Mouse (Mus musculus): Measurements from ENCODE around the gene 6430548M08Rik.

Gene 6430548M08Rik

DNA sequence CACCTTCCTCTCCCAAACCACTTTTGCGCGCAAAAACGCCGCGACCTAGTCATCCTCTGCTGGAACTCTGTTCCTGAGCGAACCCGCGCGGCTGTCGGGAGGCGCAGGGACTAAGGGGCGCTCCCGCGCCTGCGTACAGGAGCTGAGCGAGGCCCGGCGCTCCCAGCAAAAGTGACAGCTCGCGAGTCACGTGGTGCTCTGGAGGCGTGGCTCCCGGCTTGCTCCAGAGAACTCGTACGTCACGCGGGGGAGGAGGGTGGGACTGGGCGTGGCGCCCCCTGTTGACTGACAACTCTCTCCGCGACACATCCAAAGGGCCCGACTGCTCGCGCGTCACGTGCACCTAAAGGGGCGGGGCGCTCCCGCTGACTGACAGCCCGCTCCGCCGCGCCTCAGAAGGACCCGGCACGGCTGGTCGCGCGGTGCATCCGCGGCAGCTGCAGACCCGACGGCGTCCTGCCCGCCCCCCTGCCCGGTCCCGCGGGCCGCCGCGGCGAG is at the start of gene 6430548M08Rik:
Gene 6430548M08Rik, plus strand, starts transcription at position 395 of the 498 bp plus-strand sequence.
- DNase-seq (ENCODE audit: low read depth, low spot score), result peak; percentile 100

DNA sequence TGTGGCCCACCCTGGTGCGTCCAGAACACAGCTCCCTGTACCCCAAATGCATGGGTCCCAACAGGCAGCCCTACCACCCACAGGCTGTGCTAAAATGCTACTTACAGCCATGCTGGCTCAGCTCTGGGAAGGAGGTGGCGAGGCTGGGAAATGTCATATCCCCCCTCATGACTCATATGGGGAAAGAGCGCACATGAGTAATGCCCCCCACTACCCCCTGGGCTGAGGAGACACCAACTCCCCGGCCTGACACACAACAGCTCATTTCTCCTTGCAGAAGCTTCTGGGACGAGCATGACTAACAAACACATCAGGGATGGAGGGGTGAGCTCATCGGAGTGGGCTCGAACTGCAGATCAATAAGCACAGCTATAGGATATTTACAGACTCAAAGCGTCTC is 48.3 kb upstream of the 6430548M08Rik start:
- no peak for DNase-seq (ENCODE audit: low read depth, low spot score)

DNA sequence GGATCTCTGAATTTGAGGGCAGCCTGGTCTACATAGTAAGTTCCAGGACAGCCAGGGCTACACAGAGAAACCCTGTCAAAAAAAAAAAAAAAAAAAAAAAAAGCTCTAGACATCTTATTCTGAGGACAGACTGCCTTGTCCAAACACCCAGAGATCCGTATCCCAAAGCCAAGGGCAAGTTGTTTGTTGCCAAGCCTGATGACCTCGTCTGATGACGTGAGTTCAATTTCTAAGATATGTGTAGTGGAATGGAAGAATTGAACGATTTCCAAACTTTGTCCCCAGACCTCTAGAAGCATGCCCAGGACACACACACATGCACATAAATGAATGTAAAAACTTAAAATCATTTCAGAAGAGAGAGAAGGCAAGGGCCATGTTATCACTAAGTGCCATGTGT is 47.7 kb upstream of the 6430548M08Rik start:
- no peak for DNase-seq (ENCODE audit: low read depth, low spot score)

DNA sequence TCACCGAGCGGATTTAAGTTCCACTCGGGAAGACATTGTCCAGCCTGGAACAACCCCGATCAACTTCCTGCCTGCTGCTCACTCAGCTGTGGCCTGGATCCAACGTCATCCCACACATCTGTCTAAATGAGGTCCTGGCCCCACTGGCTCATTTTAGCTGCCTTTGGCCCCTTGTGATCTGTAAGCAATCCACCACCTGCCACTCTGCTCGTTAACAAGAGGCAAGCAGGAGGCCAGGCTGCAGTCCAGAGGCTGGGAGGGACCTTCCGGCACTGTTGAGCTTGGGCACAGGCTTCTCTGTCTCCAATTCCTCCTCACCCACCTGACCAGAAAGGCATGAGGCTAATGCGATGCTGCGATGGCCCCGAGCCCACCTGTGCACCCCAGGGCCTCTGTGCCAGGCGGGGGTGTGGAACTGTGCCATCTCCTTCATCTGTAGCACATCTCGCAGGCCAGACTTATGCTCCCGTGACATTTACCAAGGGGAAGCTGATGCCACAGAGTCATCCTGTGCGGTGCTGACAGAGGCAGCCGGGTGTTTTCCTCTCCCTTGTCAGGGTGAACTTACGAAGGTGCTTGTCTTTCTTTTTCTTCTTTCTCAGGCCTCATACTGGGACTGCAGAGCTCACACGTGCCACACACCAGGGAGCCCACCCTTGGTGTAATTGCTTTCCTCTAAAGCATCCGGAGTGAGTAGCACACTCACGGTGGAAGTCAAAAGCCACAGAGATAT is 45.9 kb upstream of the 6430548M08Rik start:
- DNase-seq (ENCODE audit: low read depth, low spot score), result peak; percentile 68

DNA sequence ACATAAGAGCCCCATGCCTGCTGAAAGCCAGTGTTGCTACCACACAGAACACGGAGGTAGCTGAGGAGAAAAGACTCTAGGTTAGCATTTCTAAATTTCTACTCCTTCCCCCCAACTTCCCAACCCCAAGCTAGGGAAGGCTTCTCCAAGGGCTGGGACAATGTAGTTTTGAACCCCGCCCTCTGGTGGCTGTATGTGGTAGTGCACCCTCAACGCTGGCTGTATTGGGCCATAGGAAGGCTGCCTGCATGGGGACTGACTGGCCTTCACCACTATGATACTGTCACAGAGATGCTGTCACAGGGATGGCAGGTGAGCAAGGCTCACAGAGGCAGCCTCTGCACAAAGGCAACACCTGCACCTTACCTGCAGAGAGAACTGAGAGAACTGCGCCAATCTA is 42.3 kb upstream of the 6430548M08Rik start:
- peak; percentile 81 for DNase-seq (ENCODE audit: low read depth, low spot score)

DNA sequence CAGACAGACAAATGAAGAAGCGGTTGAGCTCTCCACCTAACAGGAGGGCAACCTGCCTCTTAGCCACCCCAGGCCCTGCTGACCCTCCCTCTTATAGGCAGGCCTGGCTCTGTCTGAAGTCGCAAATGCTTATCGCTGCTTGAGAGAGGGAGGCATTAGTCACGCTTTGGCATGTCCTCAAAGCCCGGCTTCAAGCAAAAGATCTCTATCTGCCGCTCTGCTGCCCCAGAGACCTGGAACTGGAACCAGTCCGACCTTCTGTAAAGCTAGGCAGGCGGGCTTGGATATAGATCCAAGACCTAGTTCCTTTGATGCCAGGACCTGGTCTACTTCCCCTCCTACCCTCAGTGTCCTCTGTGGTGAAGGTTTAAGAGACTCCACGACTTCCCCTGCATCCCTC is 41.7 kb upstream of the 6430548M08Rik start:
- DNase-seq (ENCODE audit: low read depth, low spot score), result no peak

DNA sequence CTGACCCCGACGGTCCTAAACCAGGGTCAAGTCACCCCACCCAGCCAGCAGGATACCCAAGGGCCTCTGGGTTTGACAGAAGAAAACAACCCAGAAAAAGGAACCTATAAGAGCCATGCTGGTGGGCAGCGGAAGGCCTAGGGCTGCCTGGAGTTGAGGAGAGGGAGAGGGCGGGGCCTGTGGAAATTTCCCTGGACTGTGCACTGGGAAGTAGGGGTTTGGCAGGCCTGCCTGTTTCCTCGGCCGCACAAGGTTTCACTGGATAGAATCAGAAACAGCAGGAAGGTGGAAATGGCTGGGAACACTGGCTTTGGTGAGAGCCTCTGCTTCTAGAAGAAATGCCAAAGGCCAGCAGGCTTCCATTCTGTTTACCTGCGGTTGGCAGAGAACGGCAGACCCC is 41.1 kb upstream of the 6430548M08Rik start:
- DNase-seq (ENCODE audit: low read depth, low spot score), result no peak

DNA sequence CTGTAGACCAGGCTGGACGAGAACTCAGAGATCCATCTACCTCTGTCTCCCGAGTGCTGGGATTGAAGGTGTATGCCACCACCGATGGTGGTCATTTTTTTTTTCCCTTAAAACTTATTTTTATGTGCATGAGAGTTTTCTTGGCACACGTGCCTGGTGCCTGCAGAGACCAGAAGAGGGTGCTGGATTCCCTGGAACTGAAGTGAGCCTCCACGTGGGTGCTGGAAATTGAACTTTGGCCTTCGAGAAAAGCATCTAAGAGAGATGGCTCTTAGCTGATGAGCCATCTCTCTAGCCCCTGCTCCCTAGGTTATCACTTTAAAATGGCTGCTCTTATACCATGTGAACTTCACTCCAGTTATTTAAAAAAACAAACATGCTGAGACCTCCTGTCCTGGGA is 39.4 kb upstream of the 6430548M08Rik start:
- DNase-seq (ENCODE audit: low read depth, low spot score), result no peak

DNA sequence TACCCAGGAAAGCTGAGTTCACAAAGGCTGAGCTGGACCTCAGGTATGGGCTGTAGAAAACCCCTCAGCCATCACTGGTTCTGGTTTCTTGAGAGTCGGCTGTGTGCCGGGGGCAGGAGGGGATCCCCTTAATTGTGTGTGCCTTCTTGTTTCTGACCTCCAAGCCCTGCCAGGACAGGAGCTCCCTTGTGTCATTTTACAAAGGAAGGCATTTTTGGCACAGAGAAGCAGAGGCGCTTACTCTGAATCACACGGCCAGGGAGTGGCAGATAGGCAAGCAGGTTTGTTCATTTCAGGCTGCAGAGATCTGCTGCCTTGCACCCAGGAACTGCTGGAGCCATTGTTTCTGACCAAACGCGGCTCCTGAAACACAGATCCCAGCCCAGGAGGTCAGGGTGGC is 38.6 kb upstream of the 6430548M08Rik start:
- no peak for DNase-seq (ENCODE audit: low read depth, low spot score)

DNA sequence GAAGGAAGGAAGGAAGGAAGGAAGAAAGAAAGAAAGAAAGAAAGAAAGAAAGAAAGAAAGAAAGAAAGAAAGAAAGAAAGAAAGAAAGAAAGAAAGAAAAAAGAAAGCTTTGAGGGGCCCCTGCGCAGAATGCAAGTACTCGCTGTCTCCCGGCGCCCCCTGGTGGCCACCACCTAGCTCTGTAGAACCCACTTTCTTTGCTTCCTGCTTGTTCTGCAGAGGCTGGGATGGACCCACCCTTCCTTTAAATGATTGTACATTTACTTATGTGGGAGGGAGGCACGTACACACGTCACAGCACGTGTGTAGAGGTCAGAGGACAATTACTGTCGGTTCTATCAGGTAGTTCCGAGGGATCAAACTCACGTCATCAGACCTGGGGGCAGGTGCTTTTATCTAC is 35.9 kb upstream of the 6430548M08Rik start:
- peak; percentile 91 for DNase-seq (ENCODE audit: low read depth, low spot score)

DNA sequence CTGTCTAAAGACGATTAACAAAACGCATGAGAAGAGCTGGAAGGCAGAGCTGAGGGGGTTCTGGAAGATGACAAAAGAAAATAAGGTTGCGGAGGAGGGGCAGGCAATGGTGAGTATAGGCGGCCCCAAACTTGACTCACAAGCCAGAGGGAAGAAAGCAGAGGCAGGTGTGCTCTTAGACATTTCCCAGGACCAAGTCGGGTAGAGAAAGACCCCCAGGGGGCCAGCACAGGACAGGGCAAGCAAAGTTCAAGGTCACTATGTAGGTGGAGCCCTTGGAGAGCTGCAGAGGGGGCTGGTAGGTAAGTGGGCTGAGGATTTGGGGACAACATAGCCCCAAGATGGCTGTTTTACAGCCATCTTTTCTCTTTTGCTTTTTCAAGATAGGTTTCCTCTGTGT is 34.6 kb upstream of the 6430548M08Rik start:
- no peak for DNase-seq (ENCODE audit: low read depth, low spot score)

DNA sequence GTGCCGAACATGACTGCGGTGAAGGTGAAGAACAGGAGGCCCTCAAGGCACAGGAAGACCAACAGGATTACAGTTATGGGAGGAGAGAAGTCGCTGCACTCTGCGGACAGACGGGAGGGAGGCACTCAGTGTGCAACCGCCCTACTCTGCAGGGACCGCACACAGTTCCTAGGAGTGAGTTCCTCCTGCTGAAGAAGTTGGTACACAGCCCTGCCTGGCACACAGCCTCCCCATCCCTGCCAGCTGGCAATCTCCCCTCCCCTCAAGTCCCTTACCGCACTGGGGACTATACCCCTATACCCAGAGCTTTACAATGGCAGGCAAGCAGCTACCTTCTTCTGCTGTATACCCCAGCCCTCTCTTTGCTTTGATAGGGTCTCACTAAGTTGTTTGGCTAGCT is 30.7 kb upstream of the 6430548M08Rik start:
- no peak for DNase-seq (ENCODE audit: low read depth, low spot score)

DNA sequence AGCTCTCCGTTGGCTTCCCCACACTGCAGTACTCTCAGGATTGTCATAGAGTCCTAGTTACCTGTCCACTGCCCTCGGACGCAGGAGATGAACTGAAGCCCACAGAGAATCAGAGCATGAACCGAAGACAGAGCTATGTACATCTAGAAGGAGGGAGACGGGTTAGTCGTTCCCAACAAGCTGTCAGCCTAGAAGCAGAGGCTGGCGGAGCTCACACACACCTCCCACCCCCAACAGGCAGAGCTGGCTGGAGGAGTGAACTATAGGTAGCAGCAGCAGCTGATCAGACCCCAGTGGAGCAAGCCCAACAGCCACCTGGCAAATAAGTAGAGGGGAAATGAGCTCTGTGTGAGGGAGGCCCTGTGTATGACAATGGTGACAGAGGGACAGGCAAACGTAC is 29.2 kb upstream of the 6430548M08Rik start:
- DNase-seq (ENCODE audit: low read depth, low spot score), result no peak

DNA sequence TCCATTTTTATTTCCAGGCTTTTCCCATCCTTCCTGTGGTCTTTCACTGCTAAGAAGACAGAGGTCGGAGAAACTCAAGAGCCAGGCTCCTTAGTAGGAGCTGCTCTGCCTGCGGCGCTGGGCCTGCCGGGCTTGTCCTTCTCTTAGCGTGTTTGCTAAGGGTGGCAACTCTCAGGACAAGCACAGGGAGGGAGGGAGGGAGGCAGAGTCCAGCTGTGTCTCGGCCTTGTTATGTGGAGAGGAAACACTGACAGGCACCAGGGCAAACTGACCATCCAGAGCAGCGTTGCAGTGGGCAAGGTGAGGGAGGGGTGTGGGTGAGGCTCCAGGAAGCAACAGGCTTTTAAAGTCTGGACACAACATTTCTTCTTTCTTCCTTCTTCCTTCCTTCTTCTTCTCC is 24.4 kb upstream of the 6430548M08Rik start:
- DNase-seq (ENCODE audit: low read depth, low spot score), result no peak

DNA sequence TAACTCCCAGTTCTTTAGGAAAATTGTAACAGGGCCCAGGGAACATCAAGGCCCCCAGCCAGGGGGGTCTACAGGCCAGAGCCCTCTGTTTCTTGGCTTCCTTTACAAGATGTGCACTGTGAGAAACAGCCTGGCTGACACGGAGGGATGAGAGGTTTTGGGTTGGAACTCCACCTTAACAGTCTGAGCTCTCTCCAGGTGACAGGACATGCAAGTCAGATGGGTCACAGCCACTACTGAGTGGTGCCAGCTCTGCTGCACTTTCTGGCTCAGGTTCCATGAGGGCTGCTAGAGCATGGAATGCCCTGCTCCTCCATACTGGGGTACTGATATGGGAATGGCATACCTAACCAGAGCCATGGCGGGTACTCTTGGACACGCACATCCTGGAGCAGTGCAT is 22.9 kb upstream of the 6430548M08Rik start:
- DNase-seq (ENCODE audit: low read depth, low spot score), result no peak

DNA sequence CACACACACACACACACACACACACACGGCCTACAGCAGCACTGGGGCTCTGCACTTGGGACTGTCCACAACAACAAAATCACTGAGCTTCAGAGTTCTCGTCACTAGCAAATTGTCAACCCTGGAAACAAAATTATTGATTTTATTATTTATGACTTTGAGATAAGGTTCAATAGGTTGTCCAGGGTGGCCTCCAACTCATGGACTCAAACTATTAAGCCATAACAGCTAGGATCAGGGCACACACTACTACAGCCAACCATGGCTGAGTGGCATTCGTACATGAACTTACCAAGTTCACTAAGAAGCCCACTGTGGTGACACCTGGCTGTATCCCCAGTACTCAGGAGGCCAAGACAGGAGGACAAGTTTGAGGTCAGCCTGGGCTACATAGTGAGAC is 20.8 kb upstream of the 6430548M08Rik start:
- no peak for DNase-seq (ENCODE audit: low read depth, low spot score)

DNA sequence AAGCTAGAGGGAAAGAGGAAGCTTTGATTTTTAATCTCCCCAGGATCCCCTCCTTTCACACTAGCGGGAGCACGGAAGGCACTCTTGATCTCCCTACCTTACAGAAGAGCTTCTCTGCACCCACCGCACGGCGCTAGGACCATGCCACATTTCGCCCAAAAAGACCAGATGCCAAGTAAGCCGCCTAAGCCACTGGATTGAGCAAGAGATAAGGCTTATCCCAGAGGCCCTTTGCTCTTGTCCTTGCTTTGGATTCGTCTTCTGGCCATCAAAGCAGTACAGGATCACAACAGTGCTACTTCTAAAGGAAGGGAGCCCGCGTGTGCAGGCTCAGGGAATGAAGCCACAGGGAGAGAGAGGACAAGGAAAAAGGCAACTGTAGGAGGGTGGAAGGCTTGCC is 19.2 kb upstream of the 6430548M08Rik start:
- no peak for DNase-seq (ENCODE audit: low read depth, low spot score)

DNA sequence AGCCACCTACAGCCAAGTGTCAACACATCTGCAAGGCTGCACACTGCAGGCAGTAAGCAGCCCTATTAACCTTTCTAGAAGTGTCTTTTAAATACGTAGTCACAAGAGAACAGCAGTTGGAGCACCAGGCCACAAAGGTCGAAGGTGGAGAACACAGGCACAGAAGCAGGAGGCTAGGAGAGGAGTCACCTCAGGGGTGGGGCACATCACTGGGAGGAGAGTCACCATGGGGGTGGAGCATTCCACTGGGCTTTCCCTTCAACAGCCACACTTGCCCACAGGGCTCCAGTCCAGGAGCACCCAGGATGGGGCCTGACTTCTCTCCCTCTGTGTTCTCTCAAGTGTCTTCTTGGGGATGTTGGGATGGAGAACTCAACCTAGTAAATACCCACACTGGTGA is 17.5 kb upstream of the 6430548M08Rik start:
- no peak for DNase-seq (ENCODE audit: low read depth, low spot score)

DNA sequence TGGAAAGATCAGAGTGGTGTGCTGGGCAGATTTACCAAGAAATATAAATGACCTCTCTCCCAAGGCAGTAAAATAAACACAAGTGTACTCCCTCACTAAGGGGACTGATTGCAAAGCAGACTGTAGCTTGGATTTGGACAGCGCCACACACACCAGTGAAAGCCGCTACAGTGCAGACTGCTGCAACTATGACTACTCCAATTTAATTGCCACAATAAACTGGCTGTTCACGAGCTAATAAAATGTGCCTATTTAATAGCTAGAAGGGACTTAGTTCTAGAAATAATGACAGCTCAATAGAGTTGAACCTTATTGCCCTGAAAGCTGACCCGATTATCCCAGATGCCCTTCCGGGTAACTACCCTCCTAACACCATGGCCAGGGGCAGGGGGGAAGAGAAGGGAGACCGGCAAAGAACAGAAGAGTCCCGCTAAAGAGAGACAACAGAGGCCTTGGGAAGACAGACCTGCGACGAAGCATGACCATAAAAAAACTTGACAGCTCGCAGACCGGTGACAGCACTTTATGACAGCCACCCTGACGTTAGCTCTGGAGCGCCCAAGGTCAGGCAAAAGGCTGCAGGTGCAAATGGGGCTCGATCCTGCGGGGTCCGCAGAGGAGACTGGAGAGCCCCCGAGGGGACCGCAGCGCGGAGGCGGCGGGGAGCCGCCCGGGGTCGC is 13.4 kb upstream of the 6430548M08Rik start:
- DNase-seq (ENCODE audit: low read depth, low spot score), result no peak

DNA sequence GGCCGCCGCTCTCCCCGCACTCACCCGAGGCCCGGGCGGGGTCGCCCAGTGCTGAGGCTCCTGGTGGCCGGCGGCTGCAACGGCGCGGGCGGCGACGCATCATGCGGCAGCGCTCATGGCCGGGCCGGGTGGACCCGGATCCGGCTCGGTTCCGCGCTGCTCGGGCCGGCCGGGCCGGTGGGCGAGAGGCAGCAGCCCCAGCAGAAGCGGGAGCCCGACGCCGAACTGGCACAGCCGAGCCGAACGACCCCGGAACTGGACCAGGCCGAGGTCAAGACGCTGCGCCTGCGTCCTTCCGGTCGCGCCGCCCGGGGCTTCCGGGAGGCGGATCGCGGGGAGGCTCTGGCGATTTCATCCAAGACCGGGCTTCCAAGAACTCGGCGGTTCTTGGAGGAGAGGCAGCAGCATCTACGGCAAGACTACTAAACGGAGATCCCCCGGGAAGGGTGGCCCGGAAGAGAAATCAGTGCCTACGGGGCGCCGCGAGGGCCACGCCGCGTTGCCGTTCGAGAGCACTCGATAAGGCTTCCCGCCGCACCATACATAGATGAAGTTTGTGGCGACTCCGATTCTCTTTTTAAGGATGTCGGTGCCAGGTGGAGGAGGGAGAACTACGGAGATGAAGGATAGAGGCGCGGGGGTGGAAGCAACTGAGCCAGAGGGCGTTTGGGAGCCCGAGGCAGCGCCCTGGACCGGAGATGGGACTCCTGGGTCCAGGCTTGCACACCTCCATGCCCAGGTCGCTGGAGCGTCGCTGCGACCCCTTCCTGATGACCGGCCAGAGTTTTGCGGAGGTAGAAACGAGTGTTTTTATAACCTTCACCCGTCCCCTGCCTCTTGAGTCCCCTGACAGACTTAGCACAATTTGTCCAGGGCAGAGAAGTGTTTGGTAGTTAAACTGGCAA is 12.6 kb upstream of the 6430548M08Rik start, which contains the start of gene Zdhhc7:
Gene Zdhhc7, minus strand, starts transcription at position 415 of the 905 bp plus-strand sequence.
- peak; percentile 82 for DNase-seq (ENCODE audit: low read depth, low spot score)

DNA sequence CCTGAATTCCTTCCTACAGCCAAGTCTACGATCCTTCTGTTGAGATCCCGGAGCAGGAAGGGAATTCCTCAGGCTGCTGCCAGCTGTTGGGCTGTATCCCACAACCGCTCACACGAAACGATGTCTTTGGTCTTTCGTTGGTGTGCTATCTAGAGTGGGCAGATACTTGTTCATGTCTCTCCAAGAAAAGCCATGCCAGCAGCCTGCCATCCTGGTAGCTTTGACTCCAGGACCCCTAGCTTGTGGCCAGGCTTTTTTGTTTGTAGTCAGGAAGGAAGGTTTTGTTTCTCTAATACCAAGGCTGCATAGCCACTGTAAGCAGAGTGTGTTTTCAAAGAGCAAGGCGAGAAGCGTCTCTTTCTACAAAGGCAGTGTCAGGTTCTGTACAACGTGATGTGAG is 10.0 kb upstream of the 6430548M08Rik start:
- no peak for DNase-seq (ENCODE audit: low read depth, low spot score)

DNA sequence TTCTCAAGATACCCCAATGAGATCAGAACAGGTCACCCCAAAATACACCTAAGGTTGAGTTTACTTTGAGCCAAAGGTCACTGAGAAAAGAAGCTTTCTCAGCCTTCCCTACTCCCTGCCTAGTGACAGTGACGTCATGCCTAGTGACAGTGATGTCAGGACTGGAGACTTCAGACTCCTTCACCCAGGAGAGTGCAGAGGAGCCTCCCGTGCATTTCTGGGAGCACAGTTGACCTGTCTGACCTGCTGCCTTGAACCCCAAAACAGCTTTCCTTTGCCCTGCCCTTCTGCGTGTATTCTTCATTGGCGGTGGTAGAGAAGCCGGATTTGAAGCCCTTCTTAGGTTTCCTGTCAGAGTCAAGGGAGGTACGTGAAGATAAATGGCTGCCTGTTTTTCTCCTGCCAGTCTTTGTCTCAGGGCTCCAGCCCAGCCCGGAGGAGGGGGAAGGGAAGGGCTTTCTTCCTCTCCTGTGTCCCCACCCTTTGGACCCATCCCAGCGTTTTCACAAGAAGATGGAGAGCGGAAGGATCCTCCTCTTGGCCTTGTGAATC is 9.2 kb upstream of the 6430548M08Rik start:
- peak; percentile 63 for DNase-seq (ENCODE audit: low read depth, low spot score)

Measured in CD4-positive, CD25-positive, alpha-beta regulatory T cell, adult 2 months (primary cell).